Mouse (Mus musculus) liver, embryonic 12.5 days (tissue): Measurements from ENCODE around the gene Map3k1. TPM values are rescaled to one million over a fixed set of nuclear protein-coding genes. Genes with fewer than 3 reads are reported as not detected.
A peak's percentile ranks its signal among the peaks of the same experiment; 100 is the strongest.

Experiments used
- ATAC-seq: fragments of 200-750 bp; cut with Nextera tagmentation; 2 replicates; pipeline ENCODE4 v1.8.0; 2017; ENCODE audit warnings: moderate number of reproducible peaks, mild to moderate bottlenecking, moderate library complexity
- H3K27ac ChIP-seq: fragments of 300-500 bp; sonication (generic); 2 replicates; pipeline ENCODE4 v1.5.1; 2016; ENCODE audit warnings: mild to moderate bottlenecking
- H3K27me3 ChIP-seq: fragments of 300-500 bp; sonication (generic); replicated peaks from 2 replicates; pipeline ENCODE4 v1.6.1; 2016; ENCODE audit warnings: mild to moderate bottlenecking, moderate library complexity
- H3K36me3 ChIP-seq: fragments of 300-500 bp; sonication (generic); 2 replicates; pipeline ENCODE4 v1.6.1; 2016; ENCODE audit warnings: mild to moderate bottlenecking, moderate library complexity
- H3K4me1 ChIP-seq: fragments of 300-500 bp; sonication (generic); 2 replicates; pipeline ENCODE4 v1.6.1; 2016
- H3K4me2 ChIP-seq: fragments of 300-500 bp; sonication (generic); 2 replicates; pipeline ENCODE4 v1.6.1; 2016; ENCODE audit warnings: mild to moderate bottlenecking, moderate library complexity
- H3K4me3 ChIP-seq: fragments of 300-500 bp; sonication (generic); 2 replicates; pipeline ENCODE4 v1.5.1; 2016; ENCODE audit warnings: mild to moderate bottlenecking, moderate library complexity
- H3K9ac ChIP-seq: fragments of 300-500 bp; sonication (generic); 2 replicates; pipeline ENCODE4 v1.6.1; 2016; ENCODE audit warnings: mild to moderate bottlenecking, moderate library complexity
- H3K9me3 ChIP-seq: fragments of 300-500 bp; sonication (generic); replicated peaks from 2 replicates; pipeline ENCODE4 v1.6.1; 2016; ENCODE audit warnings: mild to moderate bottlenecking, moderate library complexity
- WGBS: fragments of 180-500 bp; shearing (Covaris S2); methylation state at CpG from one replicate; pipeline ENCODE4 v1.1.7; 2016; ENCODE audit not compliant: insufficient replicate concordance; 5-methylcytosine and 5-hydroxymethylcytosine counted together
- polyA plus RNA-seq: library from polyadenylated mRNA; unstranded; fragments of >200 nt; fragmentation: Nextera tagmentation; extraction: Ambion mirVana; gene quantifications from 2 replicates; pipeline ENCODE4 v1.2.1, GENCODE M21; 2016

Map3k1 gene
- polyA plus RNA-seq, 1 experiment from 2014 or later, result 17.0 TPM

DNA sequence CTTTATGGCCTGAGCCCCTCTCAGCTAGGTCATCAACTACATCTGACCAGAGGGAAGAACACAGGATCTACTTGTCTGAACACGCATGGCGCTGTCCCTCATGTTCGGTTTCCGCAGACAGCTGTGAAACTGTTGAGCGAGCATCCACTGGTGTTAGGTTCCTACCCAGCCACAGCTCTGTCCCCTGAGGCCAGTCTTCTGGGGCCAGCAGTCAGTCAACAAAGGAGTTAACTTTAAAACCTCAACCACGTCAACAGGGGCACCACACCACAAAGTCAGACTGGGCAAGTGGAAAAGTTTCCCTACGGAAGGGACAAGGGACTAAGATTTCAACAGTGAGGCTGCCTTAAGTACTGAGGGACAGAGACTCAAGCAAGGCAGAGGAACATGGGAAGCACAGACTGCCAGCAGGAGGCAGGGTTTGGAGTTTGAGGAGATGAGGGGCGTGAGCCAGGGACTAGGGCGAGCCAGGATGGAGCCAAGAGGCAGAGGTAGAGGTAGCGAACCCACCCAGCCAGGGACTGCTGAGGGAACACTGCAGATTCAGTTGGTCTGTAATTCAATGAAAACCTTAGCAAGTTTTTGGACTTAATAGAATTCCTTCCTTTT, 7.0 kb downstream of the Map3k1 start:
- Histone ChIP-seq H3K4me3 (no peak overlapping the region), H3K36me3 (peaks cover 5% of the 10 kb centered on the region; the same call in 1 of the 2 replicates), H3K27me3 (no peaks in the 10 kb centered on the region), H3K4me1 (peaks cover 96% of the 10 kb centered on the region), H3K4me2 (no peak overlapping the region), H3K27ac (no peak overlapping the region), H3K9ac (no peak overlapping the region), H3K9me3 (no peaks in the 10 kb centered on the region)
- ATAC-seq, result no peak
- 84% methylated on average over 10 of the region's 10 CpGs for WGBS

- Histone ChIP-seq H3K27ac (no peak overlapping the region), H3K27me3 (no peaks in the 10 kb centered on the region), H3K9ac (no peak overlapping the region), H3K36me3 (peaks cover 10% of the 10 kb centered on the region), H3K4me1 (peaks cover 98% of the 10 kb centered on the region), H3K9me3 (no peaks in the 10 kb centered on the region), H3K4me3 (no peak overlapping the region), H3K4me2 (no peak overlapping the region)
- ATAC-seq, result no peak
- 63% methylated on average over 4 of the region's 4 CpGs for WGBS
These were observed 7.9 kb downstream of the Map3k1 start for GRCm38 (mm10) chr13:111800866-111801265.

- ATAC-seq, result no peak
- no peaks in the 10 kb centered on the region for H3K27me3 ChIP-seq
- H3K4me3 ChIP-seq, result no peak overlapping the region
- peak overlapping the region; percentile 76 for H3K27ac ChIP-seq
- H3K4me1 ChIP-seq, result peaks cover 81% of the 10 kb centered on the region
- 68% methylated on average over 12 of the region's 12 CpGs for WGBS
- H3K9me3 ChIP-seq, result no peaks in the 10 kb centered on the region
- peak overlapping the region; percentile 63 for H3K4me2 ChIP-seq
- H3K36me3 ChIP-seq, result peaks cover 25% of the 10 kb centered on the region
- no peak overlapping the region for H3K9ac ChIP-seq
These were observed 10.7 kb downstream of the Map3k1 start for GRCm38 (mm10) chr13:111798044-111798443.

- H3K9ac ChIP-seq, result no peak overlapping the region
- ATAC-seq, result peak; percentile 90
- peaks cover 29% of the 10 kb centered on the region for H3K36me3 ChIP-seq
- H3K27ac ChIP-seq, result peak overlapping the region; percentile 76
- 7% methylated on average over 8 of the region's 8 CpGs for WGBS
- H3K4me1 ChIP-seq, result peaks cover 81% of the 10 kb centered on the region
- no peaks in the 10 kb centered on the region for H3K27me3 ChIP-seq
- H3K4me3 ChIP-seq, result peak overlapping the region; percentile 20
- H3K9me3 ChIP-seq, result no peaks in the 10 kb centered on the region
- H3K4me2 ChIP-seq, result peak overlapping the region; percentile 63
These were observed 11.8 kb downstream of the Map3k1 start for GRCm38 (mm10) chr13:111797021-111797420.

GRCm38 (mm10) chr13:111796191-111796920, 12.4 kb downstream of the Map3k1 start:
- 23% methylated on average over 11 of the region's 11 CpGs for WGBS
- Histone ChIP-seq H3K9me3 (no peaks in the 10 kb centered on the region), H3K36me3 (peaks cover 24% of the 10 kb centered on the region), H3K4me2 (peak overlapping the region; percentile 63), H3K27me3 (no peaks in the 10 kb centered on the region), H3K4me1 (peaks cover 81% of the 10 kb centered on the region), H3K27ac (peak overlapping the region; percentile 76), H3K4me3 (peak overlapping the region; percentile 20), H3K9ac (peak overlapping the region; percentile 32)
- ATAC-seq, result peak; percentile 71

- Histone ChIP-seq H3K4me1 (peaks cover 83% of the 10 kb centered on the region), H3K36me3 (peaks cover 24% of the 10 kb centered on the region), H3K9ac (no peak overlapping the region), H3K27ac (no peak overlapping the region), H3K4me2 (no peak overlapping the region), H3K27me3 (no peaks in the 10 kb centered on the region), H3K9me3 (no peaks in the 10 kb centered on the region), H3K4me3 (no peak overlapping the region)
- no peak for ATAC-seq
- WGBS, result 91% methylated on average over 14 of the region's 14 CpGs
These were observed 15.9 kb downstream of the Map3k1 start for GRCm38 (mm10) chr13:111792975-111793287.

- Histone ChIP-seq H3K4me3 (no peak overlapping the region), H3K4me1 (peaks cover 78% of the 10 kb centered on the region), H3K4me2 (no peak overlapping the region), H3K27ac (no peak overlapping the region), H3K36me3 (peaks cover 24% of the 10 kb centered on the region), H3K9ac (no peak overlapping the region), H3K27me3 (no peaks in the 10 kb centered on the region), H3K9me3 (no peaks in the 10 kb centered on the region)
- ATAC-seq, result no peak
- 78% methylated on average over 16 of the region's 16 CpGs for WGBS
These were observed 16.4 kb downstream of the Map3k1 start for GRCm38 (mm10) chr13:111792130-111792974.

- no peaks in the 10 kb centered on the region for H3K27me3 ChIP-seq
- WGBS, result 88% methylated on average over 11 of the region's 11 CpGs
- no peak overlapping the region for H3K4me2 ChIP-seq
- no peak overlapping the region for H3K27ac ChIP-seq
- peaks cover 70% of the 10 kb centered on the region for H3K4me1 ChIP-seq
- H3K4me3 ChIP-seq, result no peak overlapping the region
- ATAC-seq, result no peak
- H3K9me3 ChIP-seq, result no peaks in the 10 kb centered on the region
- H3K9ac ChIP-seq, result no peak overlapping the region
- H3K36me3 ChIP-seq, result peaks cover 24% of the 10 kb centered on the region
These were observed 17.2 kb downstream of the Map3k1 start for GRCm38 (mm10) chr13:111791596-111791995.

DNA sequence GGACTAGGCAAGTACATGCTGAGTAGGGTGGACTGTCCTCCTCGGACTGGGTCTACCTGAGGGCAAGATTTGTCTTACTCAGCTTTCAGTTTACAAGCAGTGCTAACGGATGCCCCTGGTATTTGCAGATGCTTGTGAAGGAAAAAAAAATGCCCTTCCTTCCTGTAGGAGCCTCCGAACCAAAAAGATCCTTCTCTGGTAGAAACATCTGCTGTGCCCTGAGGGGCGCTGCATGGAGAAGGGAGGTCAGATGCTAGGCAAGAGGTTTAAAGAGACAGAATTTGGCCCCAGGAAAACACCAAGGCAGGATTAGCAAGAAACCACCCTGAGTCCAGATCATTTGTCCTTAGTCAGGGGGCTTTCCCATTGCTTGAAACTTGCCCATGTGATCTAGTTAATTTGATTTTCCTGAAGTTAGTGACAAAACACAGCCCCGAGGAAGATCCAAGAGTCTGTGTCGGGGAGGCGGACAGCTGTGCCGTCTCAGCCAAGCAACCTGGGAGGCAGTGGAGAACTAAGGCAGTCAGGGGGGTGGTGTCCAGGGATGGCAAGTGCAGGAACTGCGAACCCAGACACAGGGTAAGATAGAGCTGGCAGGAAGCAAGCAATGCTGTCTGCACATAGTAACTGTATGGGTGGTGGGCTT, 19.2 kb downstream of the Map3k1 start:
- no peaks in the 10 kb centered on the region for H3K27me3 ChIP-seq
- ATAC-seq, result no peak

DNA sequence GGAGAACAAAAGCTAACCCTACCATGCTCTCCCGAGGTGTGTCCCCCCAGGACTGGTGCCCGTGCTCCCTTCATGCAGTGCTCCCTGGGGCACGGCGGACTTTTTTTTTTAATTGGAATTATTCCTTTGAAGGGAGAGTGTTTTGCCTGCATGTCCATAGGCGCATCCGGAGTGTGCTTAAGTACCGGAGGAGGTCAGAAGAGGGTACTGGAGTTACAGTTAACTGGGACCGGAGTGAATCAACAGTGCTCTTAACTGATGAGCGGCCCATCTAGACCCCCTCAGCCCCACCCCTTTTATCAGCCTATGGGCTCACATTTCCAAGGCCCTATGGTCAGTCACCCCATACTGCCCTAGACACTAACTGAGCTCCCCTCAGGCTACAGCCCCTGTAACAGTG, 19.9 kb downstream of the Map3k1 start:
- H3K9ac ChIP-seq, result no peak overlapping the region
- peaks cover 57% of the 10 kb centered on the region for H3K4me1 ChIP-seq
- peak overlapping the region; percentile 19 for H3K4me2 ChIP-seq
- peak overlapping the region; percentile 59; the same call in 1 of the 2 replicates for H3K27ac ChIP-seq
- no peaks in the 10 kb centered on the region for H3K27me3 ChIP-seq
- H3K36me3 ChIP-seq, result peaks cover 17% of the 10 kb centered on the region
- ATAC-seq, result peak; percentile 38; the same call in 1 of the 2 replicates
- H3K4me3 ChIP-seq, result no peak overlapping the region
- no peaks in the 10 kb centered on the region for H3K9me3 ChIP-seq
- WGBS, result 72% methylated on average over 9 of the region's 9 CpGs

More for the DNA sequence above, 19.2 kb downstream of the Map3k1 start:
- Histone ChIP-seq H3K9me3 (no peaks in the 10 kb centered on the region), H3K36me3 (peaks cover 17% of the 10 kb centered on the region), H3K9ac (0 out of 2 replicates have a peak overlapping the region, but pooled peaks have one; percentile 18), H3K4me2 (no peak overlapping the region), H3K4me1 (peaks cover 58% of the 10 kb centered on the region), H3K4me3 (no peak overlapping the region), H3K27ac (peak overlapping the region; percentile 15)
- 58% methylated on average over 9 of the region's 9 CpGs for WGBS

DNA sequence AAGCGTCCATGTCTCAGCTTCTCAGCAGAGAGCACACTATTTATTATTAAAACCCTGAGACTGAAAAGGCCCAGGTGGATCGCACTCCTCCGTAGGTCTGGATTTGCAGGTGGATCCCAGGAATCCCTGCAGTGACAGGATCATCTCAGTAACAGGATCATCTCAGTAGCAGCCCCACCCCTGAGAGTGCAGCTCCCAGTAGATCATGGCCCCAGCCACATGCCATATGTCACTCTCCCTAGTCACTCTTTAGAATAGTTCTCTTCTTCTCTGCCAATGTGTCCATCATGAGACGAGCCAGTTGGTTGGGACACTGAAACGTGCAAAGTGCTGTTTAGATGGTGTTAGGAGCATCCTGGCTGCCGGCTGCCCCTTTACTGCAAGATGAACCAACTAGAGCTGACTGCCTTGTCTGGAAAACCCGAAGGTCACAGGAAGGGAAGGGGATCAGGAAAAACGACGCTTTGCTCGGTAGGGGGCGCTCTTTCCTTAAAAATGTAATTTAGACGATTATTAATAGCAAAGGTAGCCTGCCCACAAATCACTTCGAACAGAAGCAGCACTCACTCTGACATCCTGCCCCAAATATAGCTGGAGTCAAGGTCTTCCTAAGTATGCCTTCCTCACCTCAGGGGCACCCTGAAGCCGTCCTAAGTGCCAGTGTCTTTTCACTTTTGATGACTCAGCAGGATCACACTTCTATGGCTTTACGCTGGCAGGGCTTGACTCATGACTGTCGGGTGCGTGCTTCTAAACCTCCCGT, 20.8 kb downstream of the Map3k1 start:
- Histone ChIP-seq H3K9me3 (no peaks in the 10 kb centered on the region), H3K4me1 (peaks cover 56% of the 10 kb centered on the region), H3K27me3 (no peaks in the 10 kb centered on the region), H3K27ac (no peak overlapping the region; the same call in 1 of the 2 replicates), H3K9ac (no peak overlapping the region), H3K36me3 (peaks cover 14% of the 10 kb centered on the region), H3K4me3 (no peak overlapping the region), H3K4me2 (peak overlapping the region; percentile 19)
- ATAC-seq, result peak; percentile 43
- WGBS, result 30% methylated on average over 18 of the region's 18 CpGs
